Mouse (Mus musculus) brain, embryonic 14.5 days (tissue): Measurements from ENCODE around the gene Furin. TPM values are rescaled to one million over a fixed set of nuclear protein-coding genes. Genes with fewer than 3 reads are reported as not detected.
"Not testable (repeated sequence)": the region's sequence is repeated elsewhere in the genome, so short reads cannot be mapped to it uniquely, and the experiment has no call there.

Experiments
- DNase-seq: peaks from one replicate; pipeline ENCODE4 v3.0.0-alpha.2; 2011; ENCODE audit warnings: low read depth
- CTCF ChIP-seq: fragments of 200-500 bp; IDR thresholded peaks from 2 replicates; pipeline ENCODE4 v1.5.1; 2012; ENCODE audit warnings: inconsistent platforms, mild to moderate bottlenecking, moderate library complexity, borderline replicate concordance; ENCODE audit not compliant: insufficient read depth, insufficient read length; ENCODE audit errors: extremely low read depth
- POLR2A ChIP-seq: fragments of 200-500 bp; IDR thresholded peaks from 2 replicates; pipeline ENCODE4 v1.6.1; 2012; ENCODE audit warnings: mild to moderate bottlenecking, inconsistent platforms, borderline replicate concordance; ENCODE audit not compliant: poor library complexity, insufficient read depth, insufficient read length, severe bottlenecking; ENCODE audit errors: extremely low read depth
- polyA plus RNA-seq: library from polyadenylated mRNA; depleted of rRNA; stranded (reverse); fragments of >200 nt; gene quantifications from 2 replicates; pipeline ENCODE4 v1.2.3, GENCODE M21; 2012

Gene Furin
- polyA plus RNA-seq, 1 experiment, result 22.8 TPM

GRCm38 (mm10) chr7:80398654-80399444, 6.4 kb downstream of the Furin start:
- DNase-seq, result no peak
- no peak for TF ChIP-seq POLR2A
- no peak for TF ChIP-seq CTCF

DNA sequence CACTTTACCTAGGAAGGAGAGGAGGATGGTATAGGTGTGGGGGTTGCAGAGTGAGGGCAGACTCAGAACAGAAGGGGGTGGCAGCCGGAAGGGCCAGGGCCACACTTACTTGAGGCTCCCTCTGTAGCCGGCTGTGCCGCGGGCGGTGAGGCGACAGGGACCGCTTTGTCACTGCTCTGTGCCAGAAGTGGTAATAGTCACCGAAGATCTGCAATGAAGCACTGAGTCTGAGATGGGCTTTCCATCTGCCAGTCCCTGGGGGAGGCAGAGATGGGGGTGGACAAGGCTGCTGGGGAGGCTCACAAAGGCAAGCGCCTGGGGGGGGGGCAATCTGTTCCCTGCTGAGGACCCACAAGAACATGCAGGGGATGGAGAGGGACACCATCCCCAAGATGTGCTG, 7.2 kb downstream of the Furin start:
- TF ChIP-seq CTCF, result no peak
- TF ChIP-seq POLR2A, result no peak
- DNase-seq, result no peak

- not testable (repeated sequence) for DNase-seq
Observed at GRCm38 (mm10) chr7:80396427-80396826, 8.8 kb downstream of the Furin start.

- no peak for DNase-seq
- TF ChIP-seq CTCF (no peak), POLR2A (no peak)
Observed at GRCm38 (mm10) chr7:80394600-80394999, 10.6 kb downstream of the Furin start.

GRCm38 (mm10) chr7:80392119-80392518, 13.1 kb downstream of the Furin start:
- no peak for TF ChIP-seq CTCF
- no peak for DNase-seq

DNA sequence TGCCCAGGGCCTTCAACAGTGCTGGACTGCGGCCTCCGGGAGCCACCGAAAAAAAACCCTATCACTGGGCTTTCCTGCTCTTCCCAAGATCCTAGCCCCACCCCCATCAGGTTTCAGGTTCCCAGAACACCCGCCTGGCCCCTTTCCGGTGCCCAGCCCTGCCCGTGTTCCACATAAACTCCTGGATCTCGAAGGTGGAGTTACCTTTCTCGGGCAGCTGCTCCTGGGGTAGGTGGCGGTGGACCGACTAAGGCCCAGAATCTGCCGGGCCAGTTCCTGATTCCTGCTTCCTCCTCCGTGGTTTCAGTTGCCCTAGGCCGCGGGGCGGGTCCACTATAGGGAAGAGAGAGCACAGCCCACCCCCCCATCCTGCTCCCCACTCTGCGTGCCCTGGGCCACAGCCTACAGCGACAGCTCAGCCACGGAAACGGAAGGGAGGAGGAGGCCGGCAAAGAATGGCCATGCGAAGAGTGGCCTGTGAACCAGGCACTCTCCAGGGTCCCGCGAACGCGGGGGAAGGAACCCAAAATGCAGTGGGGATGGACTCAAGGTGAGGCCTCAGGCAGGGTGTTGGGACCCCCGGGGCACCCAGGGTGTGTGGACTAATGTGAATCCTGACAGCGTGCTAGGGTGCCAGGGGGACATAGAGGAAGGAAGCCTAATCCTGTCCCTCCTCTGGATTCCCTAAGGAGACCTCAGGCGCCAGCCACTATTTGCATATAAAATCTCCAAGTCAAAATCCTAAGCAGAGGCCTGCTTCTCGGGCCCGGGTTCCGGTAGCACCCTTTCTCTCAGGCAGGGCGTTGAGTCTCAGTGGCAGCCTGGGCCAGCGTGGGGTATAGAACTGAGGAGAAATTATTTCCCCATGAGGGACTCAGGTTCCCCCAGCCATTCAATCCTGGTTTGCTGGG, 17.3 kb downstream of the Furin start, which contains the start of gene Fes:
Gene Fes (minus strand): TSS at position 314 of the 911 bp plus-strand sequence.
- TF ChIP-seq POLR2A (no peak), CTCF (no peak)
- DNase-seq, result no peak

GRCm38 (mm10) chr7:80387033-80387632, 18.1 kb downstream of the Furin start:
- TF ChIP-seq CTCF (no peak), POLR2A (no peak)
- DNase-seq, result no peak

DNA sequence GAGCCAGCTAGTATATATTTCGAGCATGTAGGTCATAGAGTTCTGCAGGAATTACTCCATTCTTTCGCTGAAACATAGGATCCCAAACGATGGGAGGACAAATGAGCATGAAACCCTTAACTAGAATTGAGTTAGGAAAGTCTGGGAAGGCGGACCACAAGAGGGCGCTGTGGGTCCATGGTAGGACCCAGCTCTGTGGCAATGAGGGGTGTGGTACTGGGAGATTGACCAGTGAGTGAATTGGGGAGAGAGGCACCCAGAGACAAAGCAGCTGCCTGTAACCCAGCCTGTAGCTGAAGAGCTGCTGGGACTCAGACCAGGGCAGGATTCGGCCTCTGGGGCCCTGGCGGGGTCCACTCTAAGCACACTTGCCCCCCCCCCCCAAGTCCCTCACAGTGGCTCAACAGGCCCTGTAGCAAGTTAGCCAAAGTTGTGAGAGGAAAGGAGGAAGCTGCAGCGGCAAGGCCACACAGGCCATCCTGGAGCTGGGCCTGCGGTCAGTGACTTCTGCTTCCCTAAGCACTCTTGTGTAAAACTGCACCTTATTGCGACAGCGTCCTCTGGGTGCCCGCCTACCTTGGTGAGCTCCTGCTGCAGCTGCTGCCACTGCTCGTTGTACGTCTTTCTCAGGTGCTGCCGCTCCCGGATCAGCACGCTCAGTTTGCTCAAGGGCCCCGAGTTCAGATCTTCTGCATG, 18.9 kb downstream of the Furin start:
- DNase-seq, result peak; percentile 92
- TF ChIP-seq CTCF (peak; percentile 97), POLR2A (no peak)

DNA sequence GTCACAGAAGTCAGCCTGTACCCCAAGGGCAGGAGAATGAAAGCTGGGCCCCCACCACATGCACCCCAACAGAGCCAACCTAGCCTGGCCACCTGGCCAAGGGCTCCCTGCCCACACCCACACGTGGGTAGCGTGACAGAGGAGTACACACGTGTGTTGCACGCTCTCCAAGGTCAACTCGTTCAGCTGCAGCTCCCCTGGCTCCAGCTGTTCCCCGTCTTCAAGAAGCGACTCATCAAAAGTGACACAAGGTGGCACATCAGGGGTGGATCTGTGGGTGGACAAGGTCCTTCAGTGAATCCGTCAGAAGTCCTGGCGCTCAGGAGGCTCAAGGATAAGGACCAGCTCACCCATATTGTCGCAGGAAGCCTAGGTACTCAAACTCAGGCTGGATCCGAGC, 22.3 kb downstream of the Furin start:
- TF ChIP-seq POLR2A, result no peak
- no peak for TF ChIP-seq CTCF
- no peak for DNase-seq

- DNase-seq, result no peak
- TF ChIP-seq CTCF (peak; percentile 50), POLR2A (no peak)
Observed at GRCm38 (mm10) chr7:80379531-80379930, 25.7 kb downstream of the Furin start.

DNA sequence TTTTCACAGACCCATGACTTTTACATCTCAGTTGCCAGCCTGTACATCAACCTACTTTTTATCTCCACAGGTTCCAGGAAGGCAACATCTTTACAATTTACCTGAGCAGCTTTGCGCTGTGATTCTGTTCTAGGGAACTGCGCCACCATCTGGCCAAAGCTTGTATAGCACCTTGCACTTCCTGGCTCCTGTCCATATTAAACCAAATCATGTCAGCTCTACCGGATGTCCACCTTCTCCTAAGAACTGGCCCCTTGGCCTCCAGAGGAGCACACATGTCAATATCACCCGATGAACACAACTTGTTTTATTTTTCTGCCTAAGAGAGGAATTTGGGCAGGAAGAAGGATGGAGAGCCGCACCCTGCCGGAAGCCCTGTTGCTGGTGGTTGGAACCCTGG, 27.8 kb downstream of the Furin start:
- TF ChIP-seq POLR2A (no peak), CTCF (peak; percentile 80; the same call in 1 of the 2 replicates)

More for the DNA sequence above, 27.8 kb downstream of the Furin start:
- peak; percentile 50 for DNase-seq
